Mouse (Mus musculus): ENCODE data around the gene BC030500. TPM values are rescaled to one million over a fixed set of nuclear protein-coding genes. Genes with fewer than 3 reads are reported as not detected.

The BC030500 gene
- polyA plus RNA-seq, 1 experiment from 2014 or later = 0.31 TPM

Other genes with a start within 250 kb of the BC030500 start
- gene Galntl6, start 885 bp downstream of the BC030500 start, polyA plus RNA-seq (2015; fragmentation: Nextera tagmentation; extraction: Ambion mirVana) = 0.35 and 0.65 TPM in 2 replicates

Data from limb, embryonic 15.5 days (tissue).